Mouse (Mus musculus) ES-E14 (cell line): ENCODE results near the gene Mlxipl. TPM values are rescaled to one million over a fixed set of nuclear protein-coding genes. Genes with fewer than 3 reads are reported as not detected.

Experiments
- DNase-seq: peaks from one replicate; pipeline ENCODE4 v3.0.0-alpha.2; 2013; ENCODE audit warnings: low read depth, low spot score
- H3K27ac ChIP-seq: 2 replicates; pipeline ENCODE4 v1.5.1; 2012; ENCODE audit warnings: low read depth, mild to moderate bottlenecking, low read length, moderate library complexity, mixed read lengths; ENCODE audit not compliant: poor library complexity, insufficient read depth, severe bottlenecking
- H3K36me3 ChIP-seq: 2 replicates; pipeline ENCODE4 v1.6.1; 2012; ENCODE audit warnings: mild to moderate bottlenecking, low read length, moderate library complexity, mixed read lengths; ENCODE audit not compliant: control insufficient read depth, poor library complexity, insufficient read depth, severe bottlenecking
- H3K4me1 ChIP-seq, 2 experiments: fragments of 150-350 bp in 1 of 2; sonication (generic) in 1 of 2; 2 replicates each; pipeline ENCODE4 v1.6.1; 2012; ENCODE audit warnings: low read length in 2 of 2, mild to moderate bottlenecking in 1 of 2, mixed read lengths in 1 of 2; ENCODE audit not compliant: control insufficient read depth in 2 of 2, insufficient read depth in 2 of 2, poor library complexity in 1 of 2
- H3K4me3 ChIP-seq, 2 experiments: fragments of 150-350 bp in 1 of 2; sonication (generic) in 1 of 2; 2 replicates each; pipeline ENCODE4 v1.5.1; 2012; ENCODE audit warnings: low read length in 2 of 2, low read depth in 1 of 2, mild to moderate bottlenecking in 1 of 2, mixed read lengths in 1 of 2; ENCODE audit not compliant: insufficient read depth in 1 of 2, poor library complexity in 1 of 2, severe bottlenecking in 1 of 2
- H3K9ac ChIP-seq: 2 replicates; pipeline ENCODE4 v1.6.1; 2012; ENCODE audit warnings: low read depth, mild to moderate bottlenecking, low read length, mixed read lengths; ENCODE audit not compliant: poor library complexity, insufficient read depth, severe bottlenecking
- H3K9me3 ChIP-seq: fragments of 150-350 bp; sonication (generic); 2 replicates; pipeline ENCODE4 v1.6.1; 2012; ENCODE audit warnings: low read depth, mild to moderate bottlenecking, low read length; ENCODE audit not compliant: control insufficient read depth, insufficient read depth
- CHD2 ChIP-seq: IDR thresholded peaks from 2 replicates; pipeline ENCODE4 v1.6.1; 2014; ENCODE audit warnings: mild to moderate bottlenecking, low read depth, low read length, inconsistent platforms
- HCFC1 ChIP-seq: IDR thresholded peaks from 2 replicates; pipeline ENCODE4 v1.6.1; 2012; ENCODE audit warnings: low read length, inconsistent platforms, borderline replicate concordance; ENCODE audit not compliant: insufficient read depth
- MAFK ChIP-seq: IDR thresholded peaks from 2 replicates; pipeline ENCODE4 v1.6.1; 2014; ENCODE audit warnings: mild to moderate bottlenecking, low read depth, low read length, inconsistent platforms; ENCODE audit not compliant: insufficient read depth
- ZC3H11A ChIP-seq: IDR thresholded peaks from 2 replicates; pipeline ENCODE4 v1.6.1; 2012; ENCODE audit warnings: low read depth, mild to moderate bottlenecking, inconsistent platforms, low read length, borderline replicate concordance
- ZNF384 ChIP-seq: IDR thresholded peaks from 2 replicates; pipeline ENCODE4 v1.6.1; 2012; ENCODE audit warnings: low read depth, low read length, inconsistent platforms
- in situ Hi-C, 2 experiments: fragments of 600-800 bp; cut with MboI; formaldehyde crosslinking; loops; one replicate each; pipeline ENCODE4 v1.15.1; 2025; ENCODE audit warnings: low sequenced_read_pairs in 2 of 2, inconsistent platforms in 1 of 2; ENCODE audit not compliant: unreplicated experiment in 2 of 2
- total RNA-seq: library from RNA; depleted of rRNA; stranded (reverse); fragments of 300-350 nt; gene quantifications from 2 replicates; pipeline ENCODE4 v1.2.3, GENCODE M21; 2012

Gene Mlxipl
- total RNA-seq, 1 experiment: 7.6 TPM

- peaks cover 0 to 31% of the 10 kb centered on the region in 2 experiments; a peak in 2 of 4 replicates for H3K4me1 ChIP-seq
- H3K4me3 ChIP-seq: peak overlapping the region; percentile 41 to 43; a peak in 2 of 4 replicates
- peak overlapping the region; percentile 23 for H3K9ac ChIP-seq
- H3K36me3 ChIP-seq: no peaks in the 10 kb centered on the region
- DNase-seq: no peak
- H3K9me3 ChIP-seq: no peaks in the 10 kb centered on the region
- no peak for TF ChIP-seq MAFK
- TF ChIP-seq ZC3H11A: no peak
- TF ChIP-seq CHD2: no peak
- TF ChIP-seq HCFC1: no peak
- no peak for TF ChIP-seq ZNF384
- in situ Hi-C loops: no loop called here
- 0 out of 2 replicates have a peak overlapping the region, but pooled peaks have one; percentile 35 for H3K27ac ChIP-seq
Measured at GRCm38 (mm10) chr5:135073349-135074150, 16.1 kb upstream of the Mlxipl start.

DNA sequence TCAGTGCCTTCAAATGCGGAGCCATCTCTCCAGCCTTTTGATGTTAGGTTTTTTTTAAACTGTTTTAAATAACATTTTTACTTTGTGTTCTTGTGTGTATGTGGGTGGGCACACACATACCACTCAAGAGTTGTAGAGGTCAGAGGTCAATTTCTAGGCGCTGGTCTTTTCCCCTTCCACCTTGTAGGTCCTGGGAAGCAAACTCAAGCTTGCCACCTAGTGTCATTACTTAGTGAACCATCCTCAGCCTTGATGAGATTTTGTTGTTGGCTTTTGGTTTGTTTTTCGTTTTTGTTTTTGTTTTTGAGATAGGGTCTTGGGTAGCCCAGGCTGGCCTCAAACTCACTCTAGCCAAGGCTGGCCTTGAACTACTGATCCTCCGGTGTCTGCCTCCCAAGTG lies 14.0 kb upstream of the Mlxipl start:
- Histone ChIP-seq H3K9me3 (no peaks in the 10 kb centered on the region), H3K36me3 (no peaks in the 10 kb centered on the region), H3K4me1 (peaks cover 0 to 31% of the 10 kb centered on the region in 2 experiments; a peak in 2 of 4 replicates), H3K4me3 (no peak overlapping the region), H3K9ac (no peak overlapping the region), H3K27ac (no peak overlapping the region)
- in situ Hi-C loops: no loop called here
- no peak for DNase-seq
- TF ChIP-seq MAFK: no peak
- TF ChIP-seq HCFC1: no peak
- no peak for TF ChIP-seq ZC3H11A
- no peak for TF ChIP-seq CHD2
- TF ChIP-seq ZNF384: no peak

- TF ChIP-seq ZNF384: no peak
- no peak overlapping the region for H3K4me3 ChIP-seq
- H3K36me3 ChIP-seq: no peaks in the 10 kb centered on the region
- in situ Hi-C loops: no loop called here
- H3K9ac ChIP-seq: no peak overlapping the region
- DNase-seq: no peak
- no peaks in the 10 kb centered on the region for H3K9me3 ChIP-seq
- H3K27ac ChIP-seq: no peak overlapping the region
- H3K4me1 ChIP-seq: peaks cover 0 to 31% of the 10 kb centered on the region in 2 experiments; a peak in 2 of 4 replicates
Measured at GRCm38 (mm10) chr5:135076368-135076767, 13.3 kb upstream of the Mlxipl start.

DNA sequence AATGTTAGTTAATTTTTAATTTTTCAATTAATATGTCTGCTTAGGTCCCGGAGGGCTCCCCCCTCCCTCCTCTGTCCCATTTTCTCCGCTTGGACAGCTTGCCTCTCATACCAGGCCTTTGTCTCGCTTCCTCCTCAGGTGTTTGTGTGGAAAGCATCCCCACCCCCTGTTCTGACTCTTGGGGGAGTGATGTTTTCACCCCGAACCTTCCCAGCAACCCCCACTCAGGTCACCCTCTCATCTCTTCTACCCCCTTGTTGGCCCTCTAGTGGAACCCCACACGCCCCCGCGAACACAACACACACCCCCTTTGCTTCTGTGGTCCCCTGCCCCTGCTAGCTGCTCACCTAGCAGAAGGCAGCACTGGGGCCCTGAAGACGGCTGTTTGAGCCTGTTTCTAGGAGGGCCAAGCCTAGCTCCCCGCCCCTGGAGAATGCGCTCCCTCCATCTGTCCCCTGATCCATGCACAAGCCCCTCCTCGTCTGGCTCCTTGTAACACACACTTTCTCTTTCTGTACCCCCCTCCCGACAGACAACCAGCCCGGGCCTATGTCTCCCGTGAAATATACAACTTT lies 12.7 kb upstream of the Mlxipl start:
- peaks cover 0 to 31% of the 10 kb centered on the region in 2 experiments; a peak in 2 of 4 replicates for H3K4me1 ChIP-seq
- peak overlapping the region; percentile 71 to 74; a peak in 3 of 4 replicates for H3K4me3 ChIP-seq
- H3K9ac ChIP-seq: no peak overlapping the region; the same call in 1 of the 2 replicates
- no peak for DNase-seq
- no peak overlapping the region for H3K27ac ChIP-seq
- no peaks in the 10 kb centered on the region for H3K9me3 ChIP-seq
- in situ Hi-C loops: no loop called here
- TF ChIP-seq CHD2 (no peak), MAFK (no peak), HCFC1 (no peak), ZNF384 (no peak), ZC3H11A (no peak)
- no peaks in the 10 kb centered on the region for H3K36me3 ChIP-seq
